Mouse (Mus musculus) left cerebral cortex, adult 9 months (tissue): ENCODE measurements at regions not wholly inside any gene's neighbourhood (a gene's known extent, or its start where the extent isn't known, plus 50 kb on each side); places are given as distances from the start of the nearest gene placed in this dataset.

ENCODE experiments used
- DNase-seq, 2 experiments: peaks; one replicate each; pipeline ENCODE4 v3.0.0; 2022; ENCODE audit warnings: low spot score in 2 of 2

DNA sequence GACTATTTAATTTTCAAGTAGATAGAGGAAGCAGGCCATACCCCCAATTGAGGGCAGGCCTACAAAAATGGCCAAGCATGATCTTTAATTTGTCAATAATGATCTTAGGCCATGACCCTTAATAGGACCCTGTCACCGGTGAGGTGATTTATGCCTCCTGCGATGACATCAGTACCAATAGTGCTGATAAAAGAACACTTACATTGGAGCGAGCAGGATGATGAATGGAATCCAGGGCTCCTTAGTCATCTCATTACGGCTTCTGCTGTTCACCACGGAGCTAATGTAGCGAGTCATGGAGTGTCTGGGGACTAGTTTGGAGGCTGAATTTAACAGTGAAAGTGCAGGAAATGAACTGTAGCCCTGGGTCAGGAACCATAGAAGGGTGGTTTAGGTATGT lies 308.6 kb downstream of the En1 start:
- no peak for DNase-seq

DNA sequence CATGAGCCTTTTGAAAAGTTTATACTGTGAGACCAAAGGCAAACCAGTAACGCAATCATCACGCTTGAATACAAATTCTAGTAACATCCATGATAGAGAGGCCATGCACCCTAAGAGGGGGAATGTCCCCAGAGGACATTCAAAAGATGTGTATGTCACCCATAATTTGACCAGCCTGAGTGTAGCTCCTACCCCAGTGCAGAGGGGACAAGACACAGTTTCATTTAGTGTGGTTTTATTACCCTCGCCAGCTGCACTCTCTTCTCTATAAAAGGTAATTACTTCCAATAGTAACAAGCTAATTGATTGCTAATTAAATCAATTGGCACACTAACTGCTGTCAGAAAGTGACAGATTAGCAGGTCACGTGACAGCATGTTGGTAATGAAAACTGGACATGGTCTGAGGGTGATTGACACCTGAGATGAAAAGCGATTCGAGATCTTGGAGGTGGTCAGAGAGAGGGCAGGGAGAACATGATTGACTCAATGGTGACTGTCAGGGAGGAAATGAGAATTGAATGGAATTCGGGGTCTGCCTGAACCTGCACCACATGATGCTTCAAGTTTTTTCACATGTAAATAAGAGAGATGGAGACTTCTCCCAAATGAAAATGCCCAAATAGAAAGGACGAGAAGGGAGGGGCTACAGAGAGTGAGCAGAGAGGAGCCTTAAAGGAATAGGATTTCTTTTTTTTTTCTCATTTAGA lies 309.9 kb downstream of the En1 start:
- no peak for DNase-seq

DNA sequence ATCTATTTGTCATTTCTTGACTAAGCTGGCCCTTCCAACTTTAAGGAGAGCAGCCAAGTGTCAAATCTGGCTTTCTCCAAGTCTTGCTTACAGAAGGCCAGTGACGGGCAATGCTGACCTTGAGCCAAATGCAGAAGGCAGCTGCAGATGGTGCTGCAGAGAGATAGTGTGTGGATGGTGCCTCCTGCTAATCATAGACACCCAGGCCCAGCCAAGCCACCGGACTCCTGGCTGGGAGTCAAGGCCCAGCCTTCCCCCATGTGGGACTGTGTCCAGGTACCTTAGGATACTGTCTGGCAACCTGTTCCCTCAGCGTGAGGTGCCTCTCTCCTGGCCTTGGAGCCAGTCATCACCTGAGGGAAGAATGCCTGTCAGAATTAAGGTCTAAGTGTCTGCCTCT lies 319.3 kb downstream of the En1 start:
- DNase-seq: no peak

DNA sequence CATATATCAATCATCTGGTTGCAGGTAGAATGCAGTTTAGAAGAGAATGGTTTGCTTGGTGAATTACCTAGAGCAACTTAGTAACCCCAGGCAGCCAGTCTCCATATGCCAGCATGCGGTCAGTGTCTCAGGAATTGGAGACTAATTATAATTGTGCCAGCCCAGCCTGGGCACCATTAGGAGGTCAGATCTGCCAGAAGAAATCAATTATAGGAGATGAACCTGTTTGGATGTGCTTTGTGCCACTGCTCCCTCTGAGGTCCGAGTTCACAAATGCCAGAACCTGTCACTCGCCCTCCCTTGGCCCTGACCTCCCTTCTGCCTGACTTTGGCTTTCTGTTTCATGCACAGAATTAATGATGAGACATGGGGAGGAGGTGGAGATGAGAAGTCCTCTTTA lies 323.1 kb downstream of the En1 start:
- DNase-seq: no peak

DNA sequence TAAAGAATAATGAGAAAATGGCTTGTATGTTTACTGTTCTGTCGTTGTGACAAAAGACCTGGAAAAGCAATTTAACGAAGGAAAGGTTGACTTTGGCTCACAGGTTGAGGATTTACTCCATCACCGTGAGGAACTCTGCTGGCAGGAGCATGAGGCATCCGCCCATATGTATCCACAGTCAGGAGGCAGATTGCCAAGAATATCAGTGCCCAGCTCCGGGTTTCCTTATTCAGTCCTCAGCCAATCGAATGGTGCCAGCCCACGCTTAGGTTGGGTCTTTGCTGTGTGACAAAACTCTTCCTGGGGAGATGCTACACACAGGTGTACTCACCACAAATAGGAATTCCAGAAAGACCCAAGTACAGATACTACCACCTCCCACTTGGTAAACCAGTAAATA lies 327.9 kb downstream of the En1 start:
- DNase-seq: no peak

DNA sequence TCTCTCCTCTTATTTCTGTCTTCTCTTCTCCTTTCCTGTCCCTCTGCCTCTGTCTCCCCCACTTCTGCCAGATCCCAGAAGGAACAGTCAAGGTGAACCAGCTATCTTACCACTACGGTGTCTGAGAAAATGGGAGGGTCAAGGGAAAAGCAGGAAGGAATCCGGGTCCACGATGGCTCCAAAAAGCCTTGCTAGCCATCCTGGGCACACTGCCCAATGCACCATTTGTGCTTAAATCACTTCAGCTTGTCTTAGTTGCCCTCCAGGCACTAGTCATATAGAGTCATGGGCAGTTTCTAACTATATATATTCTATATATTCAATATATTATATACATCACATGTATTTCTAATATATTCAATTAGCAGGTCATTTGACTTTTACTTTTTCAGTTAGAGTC lies 333.1 kb downstream of the En1 start:
- DNase-seq: no peak

DNA sequence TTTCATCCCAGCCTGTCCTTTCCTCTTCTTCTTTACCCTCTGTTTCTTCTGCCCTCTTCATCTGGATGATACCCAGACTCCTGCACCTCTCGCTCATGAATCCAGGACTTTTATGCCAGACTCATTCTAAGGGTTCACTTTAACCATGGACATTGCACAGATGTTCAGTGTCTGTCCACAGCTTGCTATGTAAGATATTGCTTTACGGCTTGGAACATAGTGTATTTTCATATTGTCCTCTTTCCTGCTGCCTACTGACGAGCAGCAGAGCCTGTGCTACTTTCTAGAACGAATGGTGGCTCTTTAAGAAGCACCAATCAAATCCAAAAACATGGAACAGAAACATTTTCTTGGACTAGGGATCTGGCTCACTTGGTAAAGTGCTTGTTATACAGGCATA lies 341.5 kb downstream of the En1 start:
- no peak for DNase-seq

DNA sequence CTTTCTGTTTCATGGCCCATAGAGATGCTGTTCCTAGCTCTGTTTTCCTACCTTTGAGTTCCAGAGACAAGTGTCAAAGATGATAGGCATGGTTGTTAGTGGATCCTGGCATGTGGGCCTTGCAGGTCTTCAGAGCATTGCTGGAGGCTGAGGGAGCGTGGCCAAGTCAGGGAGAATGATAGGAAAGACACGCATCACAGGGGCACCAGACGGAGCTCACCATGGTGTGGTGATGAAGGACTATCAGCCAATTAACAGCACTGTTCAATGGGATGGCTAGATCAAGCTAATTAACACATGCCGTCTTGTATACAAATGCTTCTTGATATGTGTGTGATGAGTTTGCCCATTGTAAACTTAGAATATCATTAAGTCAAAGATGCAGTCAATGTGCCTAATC lies 344.1 kb downstream of the En1 start:
- no peak for DNase-seq

DNA sequence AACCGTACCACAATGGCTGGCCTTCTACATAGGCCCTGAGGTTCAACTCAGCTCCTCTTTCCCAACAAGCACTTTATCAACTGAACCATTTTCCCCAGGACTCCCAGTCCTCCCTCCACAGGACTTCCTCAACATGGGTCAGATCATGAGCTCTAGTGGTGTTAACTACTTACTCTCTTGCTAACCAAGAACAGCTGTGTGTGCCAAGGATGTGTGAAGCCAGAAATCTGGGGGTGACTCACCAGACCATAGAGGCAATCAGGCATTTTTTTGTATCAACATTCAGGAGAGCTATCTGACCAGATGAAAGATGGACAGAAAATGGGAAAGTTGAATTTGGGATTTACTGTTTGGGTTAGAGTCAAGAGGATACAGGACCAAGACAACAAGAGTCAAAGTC lies 359.0 kb downstream of the En1 start:
- DNase-seq: no peak

DNA sequence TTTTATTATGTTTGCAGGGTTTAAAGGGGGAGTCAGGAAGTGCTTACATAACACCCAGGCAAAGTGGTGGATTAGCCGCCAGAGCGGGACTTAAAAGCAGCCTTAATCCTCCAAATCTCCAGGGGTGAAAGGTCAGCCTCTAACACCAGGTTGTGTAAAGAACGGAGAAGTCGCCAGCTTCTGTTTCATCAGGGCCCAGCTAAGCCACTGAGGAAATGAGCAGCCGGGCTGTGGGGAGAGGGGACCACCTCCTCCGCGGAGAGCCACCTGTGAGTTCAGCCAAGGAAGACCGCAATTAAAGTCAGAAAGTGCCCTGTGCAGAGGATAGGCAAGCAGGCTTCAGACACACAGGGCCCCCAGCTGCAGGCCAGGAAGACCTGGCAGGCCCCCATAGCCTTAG lies 359.8 kb downstream of the En1 start:
- no peak for DNase-seq

DNA sequence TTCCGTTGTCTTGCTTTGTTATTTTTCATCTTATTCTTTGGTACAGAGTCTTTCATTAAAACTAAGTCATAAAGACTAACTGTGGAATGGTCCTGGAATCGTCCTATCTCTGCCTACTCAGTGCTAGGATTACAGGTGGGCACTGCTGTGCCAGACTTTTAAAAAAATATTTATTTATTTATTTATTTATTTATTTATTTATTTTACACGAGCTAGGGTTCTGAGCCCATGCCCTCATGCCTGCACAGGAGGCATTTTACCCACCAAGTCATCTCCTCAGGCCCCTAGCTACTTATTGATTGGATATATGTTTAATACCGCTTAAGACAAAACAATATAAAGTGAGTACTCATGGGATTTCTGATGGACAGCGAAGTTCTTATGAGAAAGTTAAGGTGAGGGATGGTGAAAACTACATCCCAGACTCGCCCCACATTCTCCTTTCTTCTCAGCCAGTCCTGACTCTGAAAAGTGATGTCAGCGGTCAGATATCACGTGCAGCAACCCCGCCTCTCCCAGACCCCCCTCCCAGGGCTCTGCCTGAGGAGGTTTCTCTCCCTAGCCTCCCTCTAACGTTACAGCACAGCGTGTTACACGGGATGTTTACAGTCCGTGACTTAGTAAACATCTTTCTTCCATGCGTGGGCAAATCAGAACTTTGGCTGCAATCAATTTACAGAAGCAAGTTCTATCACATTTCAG lies 361.4 kb downstream of the En1 start:
- DNase-seq: no peak

DNA sequence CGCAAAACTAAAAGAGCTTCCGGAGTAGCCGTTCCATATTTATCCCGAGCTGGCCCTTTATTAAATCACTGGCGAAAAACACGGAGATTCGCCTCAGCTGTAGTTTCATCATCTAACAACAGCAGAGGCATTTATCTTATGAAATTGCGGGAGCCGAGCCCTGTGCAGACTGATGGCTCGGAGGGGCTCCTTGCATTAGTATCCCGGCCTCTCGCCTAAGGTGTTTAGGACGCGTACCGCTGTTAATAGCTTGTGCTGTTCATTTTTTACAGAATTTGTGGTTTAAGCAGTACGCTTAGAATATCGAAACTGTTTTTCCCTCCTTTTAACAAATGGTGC lies 361.9 kb downstream of the En1 start:
- DNase-seq: no peak

DNA sequence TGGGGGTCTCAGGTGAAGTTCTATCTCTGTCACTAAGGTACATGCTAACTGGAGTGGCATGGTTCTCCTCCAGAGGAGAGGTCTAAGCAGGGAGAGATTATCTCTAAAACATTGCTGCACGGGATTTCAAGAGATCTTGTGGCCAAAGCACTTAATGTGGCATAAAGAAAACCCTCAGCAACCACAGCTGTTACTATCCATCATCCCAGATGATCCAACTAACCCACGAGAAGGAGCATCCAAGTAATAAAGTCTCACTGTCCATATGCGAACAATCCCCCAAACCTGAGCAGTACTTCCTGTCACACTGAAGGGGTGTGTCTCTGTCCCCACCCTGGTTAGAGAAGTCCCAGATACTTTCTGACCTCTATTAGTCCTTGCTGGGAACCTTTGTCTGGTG lies 363.9 kb downstream of the En1 start:
- no peak for DNase-seq

DNA sequence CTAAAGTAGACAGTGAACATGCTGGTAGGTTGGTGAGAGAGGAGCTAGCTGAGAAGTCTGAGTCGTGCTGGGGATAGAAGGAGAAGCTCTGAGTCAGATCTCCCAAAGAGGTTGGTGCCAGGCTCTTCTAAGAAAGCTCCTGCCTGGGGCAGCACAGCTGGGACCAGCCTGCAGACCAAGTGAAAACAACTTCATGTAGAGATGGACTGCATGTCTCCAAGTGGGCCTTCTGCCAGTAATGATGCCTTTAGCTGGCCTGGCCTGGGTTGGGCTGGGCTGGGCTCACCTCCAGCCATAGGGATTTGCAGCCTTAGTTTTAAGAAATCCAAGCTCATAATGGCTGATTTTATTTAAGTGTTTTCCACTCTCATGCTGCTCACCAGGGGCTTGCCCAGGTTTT lies 357.7 kb downstream of the Insig2 start:
- DNase-seq: no peak

DNA sequence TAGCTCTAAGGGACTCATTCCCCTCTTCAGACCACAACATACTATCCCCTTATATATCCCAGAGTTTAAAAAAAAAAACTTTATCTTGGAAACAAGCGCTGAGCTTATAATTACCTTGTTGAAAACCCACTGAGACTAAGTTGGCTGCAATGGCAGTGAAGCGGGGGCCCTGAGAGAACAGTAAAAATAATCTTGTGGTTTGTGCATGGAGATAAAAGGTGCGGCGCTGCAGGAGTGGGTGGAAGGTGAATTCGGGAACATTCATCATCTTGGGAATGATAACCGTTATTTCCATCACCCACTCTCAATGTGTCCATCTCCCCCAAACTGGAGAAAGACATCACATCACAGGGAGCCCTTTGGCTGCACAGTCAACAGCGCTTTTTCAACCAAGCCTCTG lies 327.9 kb downstream of the Insig2 start:
- no peak for DNase-seq

DNA sequence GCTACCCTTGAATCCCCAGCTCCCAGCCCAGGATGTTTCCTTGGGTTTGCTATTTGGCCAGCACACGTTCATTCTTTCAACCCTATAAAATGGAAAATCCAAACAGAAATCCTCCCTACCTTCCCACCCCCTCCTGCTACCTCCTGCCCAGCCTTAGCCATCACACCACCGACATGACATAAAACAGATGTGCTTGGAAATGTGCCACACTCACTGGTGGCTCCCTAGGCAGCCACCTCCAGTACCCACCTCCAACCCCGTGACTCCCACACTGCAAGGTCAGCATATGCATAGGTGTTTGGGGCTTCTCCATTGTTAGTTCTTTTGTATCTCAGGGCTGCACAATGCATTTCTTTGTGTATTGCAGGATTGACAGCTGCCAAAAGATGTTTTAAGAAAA lies 327.2 kb downstream of the Insig2 start:
- no peak for DNase-seq

DNA sequence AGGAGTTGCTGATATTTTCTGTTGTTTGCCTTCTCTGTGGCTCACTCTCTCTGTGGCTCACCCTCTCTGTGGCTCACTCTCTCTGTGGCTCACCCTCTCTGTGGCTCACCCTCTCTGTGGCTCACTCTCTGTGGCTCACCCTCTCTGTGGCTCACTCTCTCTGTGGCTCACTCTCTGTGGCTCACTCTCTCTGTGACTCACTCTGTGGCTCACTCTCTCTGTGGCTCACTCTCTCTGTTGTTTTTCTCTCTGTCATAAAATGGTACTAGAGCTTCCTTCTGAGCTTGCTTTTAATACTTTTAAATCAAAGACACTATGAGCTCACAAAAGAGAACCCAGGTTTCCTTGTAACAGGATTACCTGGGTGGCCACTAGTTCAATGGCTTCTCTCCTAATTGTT lies 320.3 kb downstream of the Insig2 start:
- no peak for DNase-seq

DNA sequence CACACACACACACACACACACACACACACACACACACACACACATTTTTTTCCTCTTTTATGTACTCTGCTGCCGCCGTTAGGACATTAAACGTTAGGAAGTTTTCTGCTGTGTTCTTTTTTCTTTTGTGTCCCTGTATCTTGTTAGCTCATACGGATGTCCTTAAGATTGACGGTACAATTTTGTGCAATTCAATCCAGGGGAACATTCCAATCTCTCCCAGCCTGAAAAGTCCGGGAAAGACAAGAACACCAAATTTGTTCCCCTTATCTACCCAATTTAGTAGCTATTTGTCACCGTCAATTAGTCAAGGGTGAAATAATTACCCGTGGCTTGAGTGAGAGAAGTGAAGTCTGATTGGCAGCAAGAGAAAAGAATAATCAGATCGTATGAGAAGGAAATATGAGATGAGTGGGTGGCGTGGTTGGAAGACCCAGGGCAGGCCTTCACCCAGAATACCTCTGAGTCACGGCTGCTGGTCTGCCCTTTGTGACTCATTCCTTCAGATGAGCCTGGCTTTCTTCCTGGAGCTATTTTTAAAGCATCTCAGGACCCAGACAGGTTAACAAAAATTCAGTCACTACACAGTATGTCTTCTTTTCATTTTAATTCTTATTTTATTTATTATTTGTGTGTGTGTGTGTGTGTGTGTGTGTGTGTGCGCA lies 318.4 kb downstream of the Insig2 start:
- peak in 1 of 2 experiments; percentile 14 for DNase-seq

DNA sequence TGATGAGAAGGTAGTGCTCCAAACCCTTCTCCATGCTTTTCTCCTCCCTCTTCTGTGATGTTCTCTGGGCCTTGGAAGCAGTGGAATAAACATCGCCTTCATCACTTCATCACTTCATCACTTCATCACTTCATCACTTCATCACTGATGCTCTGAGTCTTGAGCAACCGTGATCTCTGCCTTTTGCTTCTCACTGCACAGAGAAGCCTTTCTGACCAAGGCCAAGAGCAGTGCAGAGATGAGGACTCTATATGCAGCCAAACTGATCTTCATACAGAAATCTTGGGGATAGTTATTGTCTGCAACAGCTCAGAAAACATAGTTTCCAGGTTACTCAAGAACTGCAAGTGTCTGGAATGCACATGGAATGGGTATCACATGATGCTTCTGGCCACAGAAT lies 303.0 kb downstream of the Insig2 start:
- no peak for DNase-seq

DNA sequence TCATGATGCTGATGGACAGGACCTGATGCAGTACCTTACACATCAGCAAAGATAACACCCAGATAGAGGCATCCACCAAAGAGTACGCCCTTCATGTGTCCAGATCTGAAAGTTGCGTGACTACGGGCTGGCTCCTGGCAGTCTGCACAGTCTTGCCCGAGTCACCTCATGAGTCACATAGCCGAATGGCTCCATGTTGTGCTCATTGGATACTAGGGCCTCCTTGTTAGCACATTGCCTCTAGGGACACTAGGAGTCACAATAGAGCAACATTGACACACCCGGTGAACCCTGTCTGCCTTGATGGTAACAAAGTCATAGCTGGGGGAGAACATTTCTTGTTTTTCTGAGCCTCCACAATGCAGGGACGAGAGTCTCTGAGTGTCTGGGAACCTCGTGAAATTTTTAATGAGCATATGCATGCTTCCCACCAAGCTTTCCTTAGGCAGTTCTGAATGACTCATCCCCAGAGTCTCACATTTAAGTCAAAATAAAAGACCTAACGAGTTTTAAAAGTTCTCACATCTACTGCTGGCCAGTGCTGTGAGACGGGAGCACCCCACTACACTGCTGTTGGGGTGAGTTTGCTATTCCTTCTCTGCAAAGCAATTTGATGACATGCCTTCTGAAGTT lies 297.5 kb downstream of the Insig2 start:
- no peak for DNase-seq

DNA sequence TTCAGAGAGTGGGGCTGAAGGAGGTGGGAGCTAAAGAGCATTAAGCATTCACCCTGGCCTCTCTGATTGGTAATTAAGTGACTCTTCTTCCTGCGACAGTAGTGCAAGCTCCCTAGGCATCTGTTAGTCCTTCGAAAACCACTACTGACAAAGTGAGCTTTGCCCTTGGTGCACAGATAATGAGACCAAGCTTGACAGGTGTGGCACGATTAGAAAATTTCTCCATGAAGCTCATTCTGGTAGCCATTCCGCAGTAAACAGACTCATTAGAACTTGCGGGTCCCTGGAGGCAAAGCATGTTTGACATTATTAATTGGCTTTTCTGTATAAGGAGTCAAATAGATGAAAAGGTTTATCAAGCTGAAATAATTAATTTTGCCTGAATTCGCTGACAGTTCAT lies 285.8 kb downstream of the Insig2 start:
- no peak for DNase-seq

DNA sequence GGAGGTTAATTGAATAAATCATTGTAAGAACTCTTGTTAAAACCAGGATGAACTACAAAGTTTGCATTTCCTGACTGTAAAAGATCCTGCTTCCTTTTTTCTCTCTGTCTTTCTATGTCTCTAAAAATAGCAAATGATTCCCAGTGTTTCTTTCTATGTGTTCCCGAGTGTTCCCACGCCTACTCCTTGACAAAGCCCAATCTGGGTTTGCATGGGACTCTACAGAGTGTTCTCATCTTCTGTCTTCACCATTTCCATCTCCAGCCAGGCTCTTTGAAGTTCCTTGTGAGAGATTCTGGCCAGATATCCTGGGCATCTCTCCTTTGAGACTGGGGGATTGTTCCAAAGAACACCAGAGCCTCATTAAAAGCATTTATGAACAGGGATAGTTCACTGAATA lies 285.0 kb downstream of the Insig2 start:
- DNase-seq: peak; percentile 10 to 13

DNA sequence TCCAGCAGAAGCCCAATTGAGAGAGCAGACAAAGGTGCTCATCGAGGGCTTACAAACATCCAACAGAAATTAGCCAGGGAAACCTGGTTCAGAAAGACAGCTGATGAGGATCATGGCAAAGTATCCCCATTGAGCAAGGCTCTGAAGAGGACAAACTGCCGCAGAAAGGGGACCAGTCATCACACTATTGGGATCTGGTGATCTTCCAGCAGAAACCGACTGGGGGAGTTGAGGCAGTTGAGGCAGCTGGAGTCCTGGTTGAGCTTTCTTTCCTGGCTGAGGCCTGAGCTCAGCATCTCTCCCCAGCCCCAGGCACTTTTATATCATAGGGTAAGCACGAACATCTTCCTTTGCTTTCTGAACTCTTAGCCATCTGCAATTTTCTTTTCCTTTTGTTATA lies 282.7 kb downstream of the Insig2 start:
- DNase-seq: no peak
